Mouse (Mus musculus): ENCODE results near the gene Nceh1. TPM values are rescaled to one million over a fixed set of nuclear protein-coding genes. Genes with fewer than 3 reads are reported as not detected.

The Nceh1 gene
- total and polyA plus RNA-seq, 3 experiments: 8.5 to 11.8 (median 9.2) TPM

- Histone ChIP-seq H3K36me3 (replicated peaks in 1 of 2; ENCODE audit: control insufficient read depth in 1 of 2, insufficient read depth in 1 of 2, low read length in 1 of 2) (no peaks in the 10 kb centered on the region), H3K4me3 (replicated peaks in 1 of 3; ENCODE audit: low read depth in 2 of 3, low read length in 2 of 3, poor library complexity in 1 of 3) (no peak overlapping the region), H3K4me2 (ENCODE audit: insufficient read depth, low read depth, poor library complexity, severe bottlenecking) (no peak overlapping the region), H3K9ac (ENCODE audit: insufficient read depth, low read depth) (no peak overlapping the region), H3K27me3 (replicated peaks) (no peaks in the 10 kb centered on the region), H3K4me1 (ENCODE audit: control insufficient read depth in 1 of 2, insufficient read depth in 2 of 2) (peaks cover 10 to 24% of the 10 kb centered on the region in 2 experiments), H3K9me3 (replicated peaks; ENCODE audit: low read length) (no peaks in the 10 kb centered on the region), H3K79me2 (replicated peaks; ENCODE audit: control insufficient read depth, extremely low read depth, insufficient read depth, poor library complexity, severe bottlenecking) (no peaks in the 10 kb centered on the region), H3K27ac (ENCODE audit: insufficient read depth, low read depth) (no peak overlapping the region)
- DNase-seq (ENCODE audit: extremely low read depth): no peak
- TF ChIP-seq POLR2A (IDR thresholded peaks at IDR 0.05; ENCODE audit: low read depth, low read length) (no peak), JUND (conservative IDR thresholded peaks at IDR 0.05; ENCODE audit: low read depth, low read length) (no peak), NELFE (IDR thresholded peaks at IDR 0.05; ENCODE audit: low read depth, low read length) (no peak), HCFC1 (IDR thresholded peaks at IDR 0.05; ENCODE audit: low read depth, low read length) (no peak), ETS1 (conservative IDR thresholded peaks at IDR 0.05; ENCODE audit: low read depth, low read length) (no peak), EP300 (IDR thresholded peaks at IDR 0.05; ENCODE audit: low read length) (no peak), TCF12 (IDR thresholded peaks at IDR 0.05; ENCODE audit: low read depth, low read length) (no peak), NRF1 (IDR thresholded peaks at IDR 0.05; ENCODE audit: low read depth, low read length) (no peak), ZKSCAN1 (IDR thresholded peaks at IDR 0.05; ENCODE audit: borderline replicate concordance, low read depth, low read length) (no peak), MEF2A (IDR thresholded peaks at IDR 0.05; ENCODE audit: borderline replicate concordance, low read depth, low read length) (no peak), TBP (conservative IDR thresholded peaks at IDR 0.05; ENCODE audit: low read depth, low read length) (no peak), IRF4 (IDR thresholded peaks at IDR 0.05; ENCODE audit: low read depth, low read length) (no peak), KAT2A (IDR thresholded peaks at IDR 0.05; ENCODE audit: insufficient replicate concordance, low read length) (no peak), USF2 (conservative IDR thresholded peaks at IDR 0.05; ENCODE audit: low read depth, low read length) (no peak), MAFK (IDR thresholded peaks at IDR 0.05; ENCODE audit: insufficient replicate concordance, low read length) (no peak), MAX (IDR thresholded peaks at IDR 0.05; ENCODE audit: low read length) (no peak), RAD21 (IDR thresholded peaks at IDR 0.05; ENCODE audit: low read depth, low read length) (no peak)
- dilution Hi-C loops (cut with MboI; ENCODE audit: extremely low pct_ligation_motif_present, extremely low pct_unique_long_range_greater_than_20kb, low sequenced_read_pairs) (no loop called here), in situ Hi-C loops (cut with MboI; ENCODE audit: low pct_ligation_motif_present, low pct_unique_long_range_greater_than_20kb, low sequenced_read_pairs) (no loop called here)
Measured at GRCm38 (mm10) chr3:27320613-27321495, 138.1 kb downstream of the Nceh1 start.

DNA sequence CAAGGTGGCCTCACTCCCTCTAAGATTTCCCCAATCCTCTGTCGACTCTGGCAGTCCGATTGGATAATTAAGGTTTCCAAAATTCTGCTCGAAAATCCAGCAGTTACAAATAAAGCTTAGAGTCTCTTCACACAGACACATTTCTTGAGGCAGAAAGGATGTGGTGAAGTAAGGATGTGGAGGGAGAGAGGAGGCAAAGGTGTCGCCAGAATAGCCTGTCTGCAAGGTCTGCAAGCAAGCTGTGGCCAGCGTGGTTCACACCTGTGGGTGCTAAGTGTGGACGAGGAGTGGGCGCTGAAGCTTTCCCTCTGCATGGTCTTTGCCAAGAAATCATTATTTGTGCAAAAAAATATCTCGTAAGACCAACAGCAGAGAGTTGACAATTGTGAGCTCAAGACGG, 139.8 kb downstream of the Nceh1 start:
- H3K27ac ChIP-seq (ENCODE audit: insufficient read depth, low read depth): no peak overlapping the region
- dilution Hi-C loops (cut with MboI; ENCODE audit: extremely low pct_ligation_motif_present, extremely low pct_unique_long_range_greater_than_20kb, low sequenced_read_pairs): no loop called here
- H3K36me3 ChIP-seq (replicated peaks in 1 of 2; ENCODE audit: control insufficient read depth in 1 of 2, insufficient read depth in 1 of 2, low read length in 1 of 2): no peaks in the 10 kb centered on the region
- no peak overlapping the region for H3K9ac ChIP-seq (ENCODE audit: insufficient read depth, low read depth)
- DNase-seq (ENCODE audit: extremely low read depth): no peak
- H3K79me2 ChIP-seq (replicated peaks; ENCODE audit: control insufficient read depth, extremely low read depth, insufficient read depth, poor library complexity, severe bottlenecking): no peaks in the 10 kb centered on the region
- peaks cover 20 to 33% of the 10 kb centered on the region in 2 experiments for H3K4me1 ChIP-seq (ENCODE audit: control insufficient read depth in 1 of 2, insufficient read depth in 2 of 2)
- H3K27me3 ChIP-seq (replicated peaks): no peaks in the 10 kb centered on the region
- no peaks in the 10 kb centered on the region for H3K9me3 ChIP-seq (replicated peaks; ENCODE audit: low read length)
- no peak overlapping the region for H3K4me2 ChIP-seq (ENCODE audit: insufficient read depth, low read depth, poor library complexity, severe bottlenecking)
- H3K4me3 ChIP-seq (replicated peaks in 1 of 3; ENCODE audit: low read depth in 2 of 3, low read length in 2 of 3, poor library complexity in 1 of 3): no peak overlapping the region
- TF ChIP-seq POLR2A (IDR thresholded peaks at IDR 0.05; ENCODE audit: low read depth, low read length) (no peak), USF2 (conservative IDR thresholded peaks at IDR 0.05; ENCODE audit: low read depth, low read length) (no peak)
- in situ Hi-C loops (cut with MboI; ENCODE audit: low pct_ligation_motif_present, low pct_unique_long_range_greater_than_20kb, low sequenced_read_pairs): no loop called here
